Mouse (Mus musculus) left cerebral cortex, postnatal 25 days (tissue): ENCODE measurements around the gene Plcb3. TPM values are rescaled to one million over a fixed set of nuclear protein-coding genes. Genes with fewer than 3 reads are reported as not detected.
A peak's percentile ranks its signal among the peaks of the same experiment; 100 is the strongest.

Source experiments
- DNase-seq, 2 experiments: peaks; one replicate each; pipeline ENCODE4 v3.0.0; 2022; ENCODE audit warnings: low spot score in 2 of 2, mixed read lengths in 1 of 2
- intact Hi-C: fragments of 180-260 bp; cut with DNase I; formaldehyde crosslinking; loops from one replicate; pipeline ENCODE4 v1.15.1; 2025
- total RNA-seq, 2 experiments: library from RNA; stranded (reverse); gene quantifications; 2 replicates each; pipeline ENCODE4 v1.2.3; 2021

The Plcb3 gene
- total RNA-seq, 2 experiments from 2014 or later, result 11.9 to 13.3 TPM

GRCm38 (mm10) chr19:6974211-6975205 lies 1.8 kb downstream of the Plcb3 start, which contains the start of gene Ppp1r14b:
TSS of gene Ppp1r14b (plus strand) at chr19:6974968.
- peak; percentile 76 to 81 for DNase-seq
- intact Hi-C loops, result loop anchor here (1.0 to 5.0 kb wide), 2 partner anchors 23 to 32 kb away; partner anchors contain the start of genes Bad and Gpr137

GRCm38 (mm10) chr19:6973581-6974190 lies 2.6 kb downstream of the Plcb3 start:
- no peak for DNase-seq
- intact Hi-C loops, result loop anchor here (1.0 kb wide), 1 partner anchor 22 kb away; no protein-coding TSS in a partner anchor

- intact Hi-C loops, result no loop called here
- DNase-seq, result no peak
Observed at GRCm38 (mm10) chr19:6972247-6972917, 3.9 kb downstream of the Plcb3 start.

GRCm38 (mm10) chr19:6971644-6972043 lies 4.6 kb downstream of the Plcb3 start:
- DNase-seq, result no peak
- intact Hi-C loops, result no loop called here

GRCm38 (mm10) chr19:6970460-6971085 lies 5.7 kb downstream of the Plcb3 start:
- intact Hi-C loops, result no loop called here
- DNase-seq, result no peak

GRCm38 (mm10) chr19:6969665-6970381 lies 6.4 kb downstream of the Plcb3 start:
- intact Hi-C loops, result no loop called here
- no peak for DNase-seq

GRCm38 (mm10) chr19:6969291-6969664 lies 7.0 kb downstream of the Plcb3 start:
- intact Hi-C loops, result no loop called here

GRCm38 (mm10) chr19:6968491-6969271 lies 7.6 kb downstream of the Plcb3 start:
- DNase-seq, result no peak
- intact Hi-C loops, result no loop called here

More at GRCm38 (mm10) chr19:6969291-6969664, 7.0 kb downstream of the Plcb3 start:
- DNase-seq, result no peak

- DNase-seq, result no peak
- intact Hi-C loops, result no loop called here
Observed at GRCm38 (mm10) chr19:6956461-6956860, 19.8 kb downstream of the Plcb3 start.

- intact Hi-C loops, result no loop called here
- no peak for DNase-seq
Observed at GRCm38 (mm10) chr19:6955424-6955823, 20.8 kb downstream of the Plcb3 start.

- intact Hi-C loops, result no loop called here
- DNase-seq, result no peak
Observed at GRCm38 (mm10) chr19:6954046-6954445, 22.2 kb downstream of the Plcb3 start.

- DNase-seq, result no peak
- intact Hi-C loops, result no loop called here
Observed at GRCm38 (mm10) chr19:6952712-6953037, 23.6 kb downstream of the Plcb3 start.

- peak; percentile 56 to 74 for DNase-seq
- intact Hi-C loops, result loop anchor here (1.0 kb wide), 3 partner anchors 10 to 29 kb away; partner anchors contain the start of genes Gpr137 and Ppp1r14b
Observed at GRCm38 (mm10) chr19:6951994-6952711, 24.1 kb downstream of the Plcb3 start.

GRCm38 (mm10) chr19:6951381-6951968 lies 24.8 kb downstream of the Plcb3 start:
- DNase-seq, result peak; percentile 88 to 98
- intact Hi-C loops, result loop anchor here (1.0 kb wide), 3 partner anchors 9 to 28 kb away; partner anchors contain the start of genes Gpr137 and Ppp1r14b

GRCm38 (mm10) chr19:6950613-6951153 lies 25.6 kb downstream of the Plcb3 start:
- peak; percentile 45 to 77 for DNase-seq
- intact Hi-C loops, result loop anchor here (1.0 kb wide), 3 partner anchors 8 to 27 kb away; partner anchors contain the start of genes Gpr137 and Ppp1r14b

- no peak for DNase-seq
- intact Hi-C loops, result no loop called here
Observed at GRCm38 (mm10) chr19:6949951-6950350, 26.3 kb downstream of the Plcb3 start.

- intact Hi-C loops, result no loop called here
- no peak for DNase-seq
Observed at GRCm38 (mm10) chr19:6949532-6949931, 26.7 kb downstream of the Plcb3 start.
